Mouse (Mus musculus) monocyte, adult 59 days (primary cell): ENCODE data around the gene Plac1. TPM values are rescaled to one million over a fixed set of nuclear protein-coding genes. Genes with fewer than 3 reads are reported as not detected.

Source experiments
- total RNA-seq, 2 experiments: library from RNA; stranded (reverse); gene quantifications; one replicate each; pipeline ENCODE4 v1.2.4; 2023

The Plac1 gene
- total RNA-seq = not detected

GRCm38 (mm10) chrX:53240011-53240410, at the start of gene Plac1:
Gene Plac1 (minus strand): TSS chrX:53240111.

GRCm38 (mm10) chrX:53273124-53273523, 33.2 kb upstream of the Plac1 start, which contains the start of gene Fam122c:
Gene Fam122c (plus strand): TSS chrX:53273424.

DNA sequence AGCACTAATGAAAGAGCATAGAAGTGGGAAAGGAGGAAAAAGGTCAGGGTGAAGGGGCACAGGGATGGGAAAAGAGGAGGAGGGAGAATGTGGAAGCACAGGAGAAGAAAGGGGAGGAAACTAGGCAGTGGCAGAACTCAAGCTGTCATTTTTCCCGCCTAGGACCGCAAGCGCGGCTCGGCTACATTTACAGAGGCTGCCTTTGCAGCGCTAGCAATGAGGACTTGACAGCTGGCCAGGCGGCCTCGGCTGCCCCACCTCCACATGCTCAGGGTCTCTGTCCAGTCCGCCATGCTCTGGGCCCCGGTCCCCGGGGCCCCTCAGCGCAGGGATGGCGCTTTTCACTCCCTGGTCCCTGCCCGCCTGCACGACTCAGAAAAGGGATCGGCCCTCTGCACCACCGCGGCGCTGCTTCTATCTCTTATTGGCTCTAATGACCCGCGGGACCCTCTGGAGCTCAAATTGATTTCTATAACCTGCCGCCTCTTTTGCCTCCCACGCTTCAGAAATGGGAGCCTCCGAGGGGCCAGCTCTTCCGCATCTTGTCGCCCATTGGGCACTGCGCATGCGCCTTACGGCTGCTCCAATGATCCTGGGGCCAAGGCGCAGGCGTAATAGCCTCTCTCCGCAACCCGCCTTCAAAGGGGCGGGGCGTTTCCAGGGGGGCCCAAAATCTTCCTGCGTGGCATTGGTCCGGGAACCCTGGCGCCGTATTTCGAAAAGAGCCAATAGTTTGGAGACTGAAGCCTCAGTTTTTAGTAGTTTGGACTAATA, 29.6 kb upstream of the Plac1 start, which contains the start of gene Fam122b:
Gene Fam122b, minus strand, starts transcription at position 517 of the 774 bp plus-strand sequence.

Other genes starting within 250 kb of the Plac1 start
- gene Fam122b, start 29.7 kb upstream of the Plac1 start, total RNA-seq = 1 to 10 TPM; 4.5 to 5.2 TPM
- gene Fam122c, start 33.3 kb upstream of the Plac1 start, total RNA-seq = not detected
- gene Mospd1, start 130.4 kb upstream of the Plac1 start, total RNA-seq = 10 to 100 TPM in 1 of 2 experiments, 1 to 10 TPM in 1; 8.8 to 11.3 TPM
- not detected for gene Etd, start 194.8 kb upstream of the Plac1 start, total RNA-seq